Mouse (Mus musculus): Measurements from ENCODE around the gene Brwd1. TPM values are rescaled to one million over a fixed set of nuclear protein-coding genes. Genes with fewer than 3 reads are reported as not detected.

Brwd1 gene
- 134 and 137 TPM in 2 replicates for polyA plus RNA-seq (2012; rRNA removed)

DNA sequence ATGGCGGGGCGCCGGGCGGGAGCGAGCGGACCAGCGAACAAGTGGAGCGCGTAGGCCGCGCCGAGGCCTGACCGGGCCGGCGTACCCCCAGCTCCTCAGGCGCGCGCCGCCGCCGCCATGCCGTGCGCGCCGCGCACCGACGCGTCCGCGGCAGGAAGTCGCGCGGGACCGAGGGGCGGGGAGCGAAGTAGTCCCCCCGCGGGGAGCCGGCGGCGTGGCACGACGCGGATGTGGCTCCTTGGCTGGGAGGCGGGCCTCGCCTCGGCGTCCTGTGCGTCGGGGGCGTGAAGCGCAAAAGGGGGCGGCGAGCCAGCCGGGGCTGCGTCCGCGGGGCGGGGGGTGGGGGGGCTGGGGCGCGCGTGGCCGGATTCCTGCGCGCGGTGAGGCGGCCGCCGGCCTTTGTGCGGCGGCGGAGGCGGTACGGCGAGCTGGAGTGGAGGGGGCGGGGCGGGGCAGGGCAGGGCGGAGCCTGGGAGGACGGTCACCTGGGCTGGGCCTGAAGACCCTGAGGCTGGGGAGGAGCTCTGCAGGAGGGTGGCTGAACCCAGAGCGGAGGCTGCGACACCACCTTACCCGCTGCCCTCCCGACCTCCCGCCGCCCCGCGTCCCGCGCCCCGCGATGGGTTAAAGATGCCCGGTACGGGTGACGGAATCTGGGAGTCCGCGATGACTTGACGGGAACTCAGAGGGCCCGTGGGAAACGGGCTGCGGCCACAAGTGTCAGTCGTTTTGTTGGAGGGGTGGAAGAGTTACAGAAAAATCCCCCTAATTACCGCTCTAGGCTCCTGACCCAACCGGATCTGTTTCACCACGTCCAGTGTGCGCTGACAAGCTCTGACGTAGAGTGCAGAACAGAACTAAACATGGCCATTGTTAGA is at the start of gene Brwd1:
Gene Brwd1, minus strand, starts transcription at position 226 of the 878 bp plus-strand sequence.

GRCm38 (mm10) chr16:96127657-96128344 is 45.5 kb upstream of the Brwd1 start, which contains the start of gene Hmgn1:
TSS of gene Hmgn1 (minus strand) at chr16:96127729.

DNA sequence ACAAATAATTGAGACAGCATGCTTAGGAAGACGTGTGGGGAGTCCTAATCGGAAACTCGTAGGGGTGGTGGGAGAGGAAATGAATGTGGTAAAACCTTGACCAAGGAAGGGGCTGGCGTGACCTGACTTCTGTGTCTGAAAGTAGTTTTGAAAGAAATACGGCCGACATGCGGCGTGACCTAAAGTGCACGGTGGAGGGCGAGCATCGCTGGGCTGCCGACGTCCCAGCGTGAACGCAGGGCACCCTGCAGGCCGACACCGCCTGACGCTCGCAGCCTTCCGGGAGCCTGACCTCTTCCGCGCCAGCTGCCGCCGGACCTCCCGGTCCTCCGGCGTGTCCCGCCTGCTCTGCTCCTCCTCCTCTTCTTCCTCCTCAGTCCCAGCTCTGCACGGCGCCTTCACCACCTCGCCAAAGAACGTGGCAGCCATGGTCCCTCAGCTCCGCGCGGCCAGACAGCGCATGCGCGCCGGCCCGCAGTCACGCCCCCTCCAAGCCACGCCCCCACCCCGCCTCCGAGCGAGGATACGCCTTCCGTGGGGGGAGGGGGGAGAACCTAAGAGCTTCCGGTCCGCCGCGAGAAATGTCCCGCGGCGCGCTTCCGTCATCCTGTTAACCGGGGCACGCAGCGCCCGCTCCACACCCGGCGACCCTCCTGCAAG is 91.7 kb downstream of the Brwd1 start, which contains the start of gene Psmg1:
Gene Psmg1, minus strand, starts transcription at position 499 of the 660 bp plus-strand sequence.

Other genes starting within 250 kb of the Brwd1 start
- gene Psmg1, start 91.6 kb downstream of the Brwd1 start, polyA plus RNA-seq (2012; rRNA removed), result 47.5 and 54.4 TPM in 2 replicates
- gene Hmgn1, start 45.2 kb upstream of the Brwd1 start, polyA plus RNA-seq (2012; rRNA removed), result 220 and 228 TPM in 2 replicates
- gene Wrb, start 62.9 kb upstream of the Brwd1 start, polyA plus RNA-seq (2012; rRNA removed), result 178 and 182 TPM in 2 replicates
- 2.1 TPM in 2 replicates for gene Lca5l, start 109.7 kb upstream of the Brwd1 start, polyA plus RNA-seq (2012; rRNA removed)
- 2.7 and 5.8 TPM in 2 replicates for gene Sh3bgr, start 117.9 kb upstream of the Brwd1 start, polyA plus RNA-seq (2012; rRNA removed)
- 3.9 and 4.1 TPM in 2 replicates for gene B3galt5, start 153.3 kb upstream of the Brwd1 start, polyA plus RNA-seq (2012; rRNA removed)

Measured in central nervous system, embryonic 18 days (tissue).